Mouse (Mus musculus) ovary, postnatal 14 days (tissue): ENCODE results near the gene Lyl1.
A peak's percentile ranks its signal among the peaks of the same experiment; 100 is the strongest.

Source experiments
- DNase-seq: peaks from one replicate; pipeline ENCODE4 v3.0.0; 2022; ENCODE audit warnings: low spot score

Gene Lyl1

GRCm38 (mm10) chr8:84700941-84701911 is at the start of gene Lyl1:
Lyl1 (plus strand) TSS chr8:84701457.
- DNase-seq: no peak

- DNase-seq: no peak
These were observed 48.1 kb upstream of the Lyl1 start for GRCm38 (mm10) chr8:84653092-84653631.

DNA sequence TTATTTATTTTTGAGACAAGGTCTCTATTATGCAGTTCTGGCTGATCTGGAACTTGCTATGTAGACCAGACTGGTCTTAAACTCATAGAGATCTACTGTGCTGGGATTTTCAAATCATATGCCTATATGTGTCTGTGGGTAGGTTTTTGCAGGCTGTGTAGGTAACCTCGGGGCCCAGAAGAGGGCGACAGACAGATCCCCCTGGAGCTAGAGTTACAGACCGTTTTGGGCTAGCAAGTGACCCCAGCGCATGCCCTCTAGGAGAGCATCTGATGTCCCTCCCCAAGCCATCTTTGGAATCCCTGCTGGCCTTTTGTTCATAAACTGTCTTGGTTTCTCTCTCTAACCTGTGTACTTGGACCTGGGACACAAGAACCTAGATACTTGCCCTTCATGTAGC is 46.7 kb upstream of the Lyl1 start:
- no peak for DNase-seq

GRCm38 (mm10) chr8:84655336-84656190 is 45.7 kb upstream of the Lyl1 start:
- no peak for DNase-seq

DNA sequence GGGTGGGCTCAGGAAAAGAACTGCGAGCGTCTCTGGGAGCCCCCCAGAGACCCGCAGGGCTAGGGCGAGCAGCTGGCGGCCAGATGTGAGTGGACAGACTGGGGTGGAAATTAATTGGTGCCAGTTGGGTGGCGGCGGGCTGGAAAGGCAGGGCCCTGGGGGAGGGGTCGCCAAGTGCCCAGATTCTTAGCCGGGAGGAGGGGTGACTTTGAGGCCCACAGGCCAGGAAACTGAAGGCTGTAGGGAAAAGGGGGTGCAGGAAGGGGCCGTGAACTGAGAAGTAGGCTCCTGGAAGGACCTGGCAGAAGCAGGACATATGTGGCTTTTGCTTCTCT is 45.1 kb upstream of the Lyl1 start:
- DNase-seq: no peak

GRCm38 (mm10) chr8:84656641-84657126 is 44.6 kb upstream of the Lyl1 start:
- DNase-seq: peak; percentile 50

DNA sequence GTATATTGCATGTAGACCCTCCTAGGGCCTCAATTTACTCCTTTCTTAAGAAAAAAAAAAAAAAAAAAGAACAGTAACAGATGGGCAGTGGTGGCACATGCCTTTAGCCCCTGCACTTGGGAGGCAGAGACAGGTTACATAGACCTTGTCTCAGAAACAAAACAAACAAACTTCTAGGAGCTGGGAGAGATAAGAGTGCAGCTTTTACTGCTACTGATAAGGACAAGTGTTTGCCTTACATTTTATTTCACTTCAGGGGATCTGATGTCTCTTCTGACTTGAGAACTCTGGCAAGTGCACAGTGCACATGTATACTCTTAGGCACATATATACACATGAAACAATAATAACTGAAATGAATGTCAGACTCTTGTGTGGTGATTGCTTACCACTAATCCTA is 44.1 kb upstream of the Lyl1 start:
- no peak for DNase-seq

- no peak for DNase-seq
These were observed 43.6 kb upstream of the Lyl1 start for GRCm38 (mm10) chr8:84657680-84658079.

GRCm38 (mm10) chr8:84658951-84659350 is 42.3 kb upstream of the Lyl1 start:
- no peak for DNase-seq

GRCm38 (mm10) chr8:84659936-84660818 is 41.1 kb upstream of the Lyl1 start:
- DNase-seq: peak; percentile 43

GRCm38 (mm10) chr8:84660819-84661457 is 40.3 kb upstream of the Lyl1 start:
- peak; percentile 48 for DNase-seq

GRCm38 (mm10) chr8:84661458-84661871 is 39.8 kb upstream of the Lyl1 start:
- peak; percentile 76 for DNase-seq

DNA sequence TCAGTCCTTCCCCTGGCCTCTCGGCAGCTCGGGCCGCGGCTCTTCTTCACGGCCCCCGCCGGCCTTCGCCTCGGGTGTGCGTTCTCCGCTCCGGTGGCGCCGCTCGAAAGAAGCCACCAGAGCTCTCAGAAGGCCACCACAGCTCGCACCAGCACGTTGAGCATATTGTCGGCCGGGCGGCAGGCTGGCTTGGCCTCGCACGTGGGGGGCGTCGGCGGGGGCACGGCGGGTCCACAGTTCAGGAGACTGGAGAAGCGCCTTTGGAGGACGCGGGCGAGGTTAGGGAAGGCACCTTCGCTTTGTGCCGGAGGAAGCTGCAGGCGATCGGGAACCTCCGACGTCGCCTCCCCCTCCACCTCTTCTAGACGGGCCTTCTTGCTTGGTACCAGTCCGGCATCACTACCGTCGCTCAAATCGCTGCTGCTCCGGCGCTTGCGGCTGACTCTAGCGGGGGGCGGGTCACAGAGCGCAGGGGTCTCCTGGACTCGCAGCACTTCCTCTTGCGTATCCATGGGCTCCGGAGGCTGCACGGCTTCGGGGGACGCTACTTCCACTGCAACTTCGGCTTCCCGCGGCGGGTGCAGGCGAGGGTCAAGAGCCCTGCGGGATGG is 39.2 kb upstream of the Lyl1 start:
- DNase-seq: no peak

- DNase-seq: peak; percentile 96
These were observed 38.6 kb upstream of the Lyl1 start, which contains the start of gene Ier2 for GRCm38 (mm10) chr8:84662581-84663065. Ier2 (minus strand) TSS chr8:84662852.

GRCm38 (mm10) chr8:84663483-84664327 is 37.6 kb upstream of the Lyl1 start:
- peak; percentile 95 for DNase-seq

DNA sequence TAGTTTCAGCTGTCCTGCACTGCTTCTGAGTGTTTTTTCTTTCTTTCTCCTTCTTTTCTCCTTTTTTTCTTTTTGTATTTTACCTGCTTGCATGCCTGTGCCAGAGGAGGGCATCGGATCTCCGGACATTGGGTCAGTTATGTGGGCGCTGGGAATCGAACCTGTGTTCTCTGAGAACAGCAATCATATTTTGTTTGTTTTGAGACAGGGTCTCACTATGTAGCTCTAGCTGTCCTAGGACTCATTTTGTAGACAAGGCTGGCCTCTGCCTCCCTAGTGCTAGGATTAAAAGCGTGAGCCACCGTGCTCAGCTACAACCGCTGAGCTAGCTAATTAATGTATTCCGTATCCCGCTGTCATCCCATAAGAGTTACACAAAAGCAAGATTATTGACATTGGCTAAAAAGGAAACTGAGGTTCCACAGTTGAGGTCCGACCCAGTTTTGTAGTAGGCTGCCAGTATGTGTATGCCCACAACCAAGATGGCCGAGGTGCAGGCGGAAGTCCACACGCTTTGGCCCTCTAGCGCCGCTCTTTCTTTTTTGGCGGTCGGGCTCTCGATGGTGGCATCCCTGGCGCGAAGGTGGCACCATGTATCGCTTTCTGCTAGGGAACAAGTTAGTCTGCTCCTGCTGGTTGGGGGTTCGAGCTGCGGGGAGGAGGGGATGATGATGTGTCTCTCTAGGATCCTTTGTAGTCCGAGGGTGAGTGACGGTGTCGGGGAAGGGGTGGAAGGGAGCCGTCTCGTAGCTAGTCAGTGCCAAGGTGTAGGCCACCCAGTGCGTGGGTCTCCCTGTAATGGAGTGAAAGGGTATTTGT is 36.5 kb upstream of the Lyl1 start:
- DNase-seq: peak; percentile 60

DNA sequence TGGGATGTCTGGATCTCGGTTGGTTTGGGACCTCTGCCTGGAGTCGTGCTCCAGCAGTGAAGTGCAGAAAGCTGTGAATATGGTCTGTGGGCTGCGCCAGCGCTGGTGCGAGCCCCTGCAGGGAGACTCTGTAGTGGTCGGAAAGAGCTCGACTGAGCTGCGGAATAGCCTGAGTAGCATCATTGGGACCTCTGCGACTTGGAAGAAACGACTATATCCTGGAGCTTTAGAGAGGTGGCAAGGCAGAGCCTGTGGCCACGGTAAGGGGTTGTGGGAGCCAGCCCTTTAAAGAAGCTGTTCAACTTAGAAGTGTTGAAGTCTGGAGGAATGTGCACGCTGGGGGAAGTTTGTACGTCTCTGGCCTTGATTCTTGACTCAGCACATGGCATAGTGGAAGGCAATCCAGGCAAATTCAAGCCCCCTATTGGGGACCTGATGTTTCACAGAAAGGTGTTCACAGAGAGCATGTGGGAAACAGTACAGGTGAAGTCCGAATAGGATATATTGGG is 35.8 kb upstream of the Lyl1 start:
- DNase-seq: no peak

- DNase-seq: no peak
These were observed 33.2 kb upstream of the Lyl1 start for GRCm38 (mm10) chr8:84668081-84668480.
